ENCODE assay signal across 10 mouse cellular contexts in the genomic region with DNA sequence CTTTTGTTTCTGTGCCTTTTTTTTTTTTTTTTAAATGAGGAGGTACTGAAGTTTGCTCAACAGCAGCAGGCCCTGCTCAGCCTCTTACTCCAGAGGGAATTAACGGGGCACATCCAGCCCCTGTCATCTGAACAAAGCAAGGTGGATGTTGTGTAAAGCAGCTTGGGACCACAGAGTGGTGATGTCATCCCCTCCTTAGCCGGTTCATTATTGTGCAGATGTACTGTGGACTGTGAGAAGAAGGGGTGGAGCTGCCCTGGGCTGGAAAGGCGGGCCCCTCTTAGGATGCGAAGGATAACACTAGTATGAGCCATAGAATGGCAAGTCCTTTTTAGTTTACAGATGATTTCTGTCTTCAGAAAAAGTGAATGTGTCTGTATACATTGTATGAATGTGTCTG. TPM values are rescaled to one million over a fixed set of nuclear protein-coding genes. Genes with fewer than 3 reads are reported as not detected.
DNase-seq lines count a peak whose midpoint lies in the region; ATAC-seq and TF ChIP-seq lines count a peak whose summit lies in the region.
"Had no signal": no experiment of that assay in that cellular context is flagged by ENCODE, and none has a peak within 500 bp of the region (broad histone marks: within the 10 kb centered on the region; RNA-seq: fewer than 3 reads in every experiment).

No protein-coding gene starts in this region.

- no peak for TF ChIP-seq CTCF in gastrocnemius, adult 2 months (IDR thresholded peaks at IDR 0.05)

- in situ Hi-C loops in ES-E14 (cut with MboI; ENCODE audit: low sequenced_read_pairs in 2 of 2, unreplicated experiment in 2 of 2), result no loop called here

- H3K9me3 ChIP-seq in ES-E14 (ENCODE audit: control insufficient read depth, insufficient read depth, low read depth, low read length), result no peaks in the 10 kb centered on the region
- no peaks in the 10 kb centered on the region for H3K9me3 ChIP-seq in forebrain, embryonic 14.5 days (replicated peaks; ENCODE audit: control insufficient read depth, low read length)
- H3K9me3 ChIP-seq in midbrain, embryonic 10.5 days (replicated peaks), result no peaks in the 10 kb centered on the region
- H3K9me3 ChIP-seq in liver, embryonic 12.5 days (replicated peaks), result no peaks in the 10 kb centered on the region
- H3K9me3 ChIP-seq: liver, embryonic 13.5 days had no signal

- H3K4me2 ChIP-seq in forebrain, embryonic 14.5 days (ENCODE audit: low read length), result peak overlapping the region; percentile 45
- no peak overlapping the region for H3K4me2 ChIP-seq in liver, embryonic 12.5 days
- H3K4me2 ChIP-seq: liver, embryonic 13.5 days had no signal

- no peak overlapping the region for H3K9ac ChIP-seq in ES-E14 (ENCODE audit: insufficient read depth, low read depth, low read length, poor library complexity, severe bottlenecking)
- H3K9ac ChIP-seq in forebrain, embryonic 14.5 days (ENCODE audit: low read length), result no peak overlapping the region
- H3K9ac ChIP-seq in liver, embryonic 12.5 days, result no peak overlapping the region
- H3K9ac ChIP-seq: liver, embryonic 13.5 days had no signal

- no peaks in the 10 kb centered on the region for H3K36me3 ChIP-seq in ES-E14 (ENCODE audit: control insufficient read depth, insufficient read depth, low read length, poor library complexity, severe bottlenecking)
- H3K36me3 ChIP-seq in forebrain, embryonic 14.5 days (ENCODE audit: control insufficient read depth, insufficient read depth, low read length), result no peaks in the 10 kb centered on the region
- H3K36me3 ChIP-seq in midbrain, embryonic 10.5 days, result no peaks in the 10 kb centered on the region
- no peaks in the 10 kb centered on the region for H3K36me3 ChIP-seq in liver, embryonic 12.5 days
- H3K36me3 ChIP-seq: liver, embryonic 13.5 days had no signal

- H3K4me1 ChIP-seq in ES-E14 (ENCODE audit: control insufficient read depth in 2 of 2, insufficient read depth in 2 of 2, low read length in 2 of 2, poor library complexity in 1 of 2), result 0 out of 4 replicates have a peak, but pooled peaks cover 0 to 2% of the 10 kb centered on the region in 2 experiments
- H3K4me1 ChIP-seq in forebrain, embryonic 14.5 days (ENCODE audit: control insufficient read depth, insufficient read depth, low read length), result peaks cover 6% of the 10 kb centered on the region; the same call in 1 of the 2 replicates
- peaks cover 55% of the 10 kb centered on the region for H3K4me1 ChIP-seq in midbrain, embryonic 10.5 days
- H3K4me1 ChIP-seq in liver, embryonic 12.5 days, result no peaks in the 10 kb centered on the region
- H3K4me1 ChIP-seq: liver, embryonic 13.5 days had no signal

- intact Hi-C loops in gastrocnemius, adult 2 months (cut with DNase I), result no loop called here

- peak overlapping the region; percentile 57 for H3K27ac ChIP-seq in gastrocnemius, adult 2 months
- H3K27ac ChIP-seq in ES-E14 (ENCODE audit: insufficient read depth, low read depth, low read length, poor library complexity, severe bottlenecking), result no peak overlapping the region
- H3K27ac ChIP-seq in forebrain, embryonic 14.5 days (ENCODE audit: low read depth, low read length), result no peak overlapping the region
- peak overlapping the region; percentile 88 for H3K27ac ChIP-seq in midbrain, embryonic 10.5 days (replicated peaks)
- H3K27ac ChIP-seq in liver, embryonic 12.5 days, result no peak overlapping the region
- H3K27ac ChIP-seq: liver, embryonic 13.5 days had no signal

- DNase-seq in gastrocnemius, adult 2 months, result no peak
- DNase-seq in gastrocnemius, postnatal 4 days (ENCODE audit: low spot score in 2 of 2), result no peak
- peak; percentile 59 for DNase-seq in ES-E14 (ENCODE audit: low read depth, low spot score)
- DNase-seq in forebrain, embryonic 14.5 days (ENCODE audit: low spot score), result peak; percentile 63
- DNase-seq in midbrain, embryonic 10.5 days (ENCODE audit: low spot score), result peak; percentile 65
- DNase-seq in spleen, postnatal 10 days (ENCODE audit: low spot score in 2 of 2), result no peak
- DNase-seq: layer of hippocampus, adult 9-11 months; liver, embryonic 13.5 days had no signal

- WGBS in forebrain, embryonic 14.5 days, result 4% methylated on average over 4 of the region's 4 CpGs
- 14% methylated on average over 4 of the region's 4 CpGs for WGBS in midbrain, embryonic 10.5 days
- WGBS in liver, embryonic 12.5 days (ENCODE audit: insufficient replicate concordance), result 41% methylated on average over 4 of the region's 4 CpGs

- no peaks in the 10 kb centered on the region for H3K27me3 ChIP-seq in forebrain, embryonic 14.5 days (replicated peaks; ENCODE audit: control insufficient read depth, insufficient read depth, low read length)
- H3K27me3 ChIP-seq in midbrain, embryonic 10.5 days (ENCODE audit: low read depth, poor library complexity, severe bottlenecking), result peaks cover 6% of the 10 kb centered on the region
- no peaks in the 10 kb centered on the region for H3K27me3 ChIP-seq in liver, embryonic 12.5 days (replicated peaks)
- H3K27me3 ChIP-seq: liver, embryonic 13.5 days had no signal

- H3K4me3 ChIP-seq in gastrocnemius, adult 2 months, result no peak overlapping the region
- H3K4me3 ChIP-seq in ES-E14 (ENCODE audit: insufficient read depth in 1 of 2, low read depth in 1 of 2, low read length in 2 of 2, poor library complexity in 1 of 2, severe bottlenecking in 1 of 2), result no peak overlapping the region
- H3K4me3 ChIP-seq in forebrain, embryonic 14.5 days (ENCODE audit: low read depth, low read length), result no peak overlapping the region
- H3K4me3 ChIP-seq in midbrain, embryonic 10.5 days, result peak overlapping the region; percentile 53
- no peak overlapping the region for H3K4me3 ChIP-seq in liver, embryonic 12.5 days
- H3K4me3 ChIP-seq: liver, embryonic 13.5 days had no signal

- peak; percentile 92 for ATAC-seq in forebrain, embryonic 14.5 days
- ATAC-seq in activated CD4-positive, CD25-positive, alpha-beta regulatory T cell, adult 4 months, result no peak
- no peak for ATAC-seq in liver, embryonic 12.5 days

TF ChIP-seq in ES-E14, 5 proteins besides CTCF, POLR2A, EP300 and RAD21:
- no peak for TF ChIP-seq CHD2 (IDR thresholded peaks at IDR 0.05; ENCODE audit: low read depth, low read length)
- TF ChIP-seq ZNF384 (IDR thresholded peaks at IDR 0.05; ENCODE audit: low read depth, low read length), result peak; percentile 66

RNA-seq across cellular contexts. Expression of a gene that starts 37.6 kb away (rescaled TPM):
- total RNA-seq in gastrocnemius, adult 2 months (2021), result 10 to 100 TPM; 53.8 to 54.7 TPM
- 10 to 100 TPM; 44.8 to 47.5 TPM for total RNA-seq in gastrocnemius, postnatal 4 days (2021)
- 36.9 and 49.1 TPM in 2 replicates for total RNA-seq in ES-E14 (2012; rRNA removed)
- 91.2 and 108 TPM in 2 replicates for polyA plus RNA-seq in forebrain, embryonic 14.5 days (2014; fragmentation: Nextera tagmentation; extraction: Ambion mirVana)
- 60.4 and 67.4 TPM in 2 replicates for polyA plus RNA-seq in midbrain, embryonic 10.5 days (2016; fragmentation: Nextera tagmentation; extraction: Ambion mirVana)
- 10 to 100 TPM; 47.1 to 55.3 TPM for polyA plus RNA-seq in activated CD4-positive, CD25-positive, alpha-beta regulatory T cell, adult 4 months (2017; shearing (Covaris generic))
- polyA plus RNA-seq in liver, embryonic 12.5 days (2016; fragmentation: Nextera tagmentation; extraction: Ambion mirVana), result 38.9 and 41.9 TPM in 2 replicates

Comparison
In these comparisons a context has a peak if more than half of its experiments do, and no peak if none do; other contexts are left out.
1. DNase-seq: peak in ES-E14 (single experiment), forebrain, embryonic 14.5 days (single experiment) and midbrain, embryonic 10.5 days (single experiment); none in gastrocnemius, adult 2 months (single experiment), gastrocnemius, postnatal 4 days (0 of 2) and spleen, postnatal 10 days (0 of 2).
2. H3K27ac ChIP-seq: peak in gastrocnemius, adult 2 months (single experiment) and midbrain, embryonic 10.5 days (single experiment); none in ES-E14 (single experiment), forebrain, embryonic 14.5 days (single experiment) and liver, embryonic 12.5 days (single experiment).